Mouse (Mus musculus): ENCODE results near the gene Nectin2. TPM values are rescaled to one million over a fixed set of nuclear protein-coding genes. Genes with fewer than 3 reads are reported as not detected.
A peak's percentile ranks its signal among the peaks of the same experiment; 100 is the strongest.

The Nectin2 gene
- polyA plus RNA-seq, 1 experiment from 2014 or later, result 55.3 TPM

DNA sequence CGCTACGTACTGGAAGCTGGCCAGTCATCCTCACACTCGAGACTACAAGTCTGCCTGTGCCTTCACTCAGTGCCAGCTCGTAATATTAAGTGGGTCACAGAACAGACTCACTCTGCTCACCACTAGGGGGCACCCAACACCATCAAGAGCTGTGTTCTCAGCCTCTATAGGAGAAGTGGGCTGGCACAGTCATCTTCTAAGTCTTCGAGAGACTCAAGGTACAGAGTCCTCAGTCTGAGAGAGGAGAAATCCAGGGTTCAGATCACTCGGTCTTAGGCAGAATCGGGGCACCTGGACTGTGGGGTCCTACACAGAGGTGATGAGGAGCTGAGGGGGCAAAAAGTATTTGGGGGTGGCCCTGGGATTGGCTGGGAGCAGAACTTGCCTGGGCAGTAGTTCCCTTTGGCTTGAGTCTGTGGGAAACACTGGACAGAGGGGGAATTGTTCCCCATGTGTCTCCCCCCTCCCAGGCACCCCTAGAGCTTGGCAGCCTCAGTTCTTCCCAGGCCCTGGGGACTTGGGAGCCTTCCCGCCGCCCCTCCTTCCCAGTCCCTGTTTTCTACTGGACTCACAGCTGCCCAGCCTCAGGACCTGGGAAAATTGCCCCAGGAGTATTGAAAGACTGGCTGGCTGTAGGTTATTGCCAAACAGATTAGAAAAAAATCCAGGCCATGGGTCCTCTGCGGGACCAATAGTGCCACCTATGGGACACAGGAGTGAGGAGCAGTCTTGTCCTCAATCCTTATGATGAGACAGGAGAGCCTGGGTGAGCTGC is 81.1 kb downstream of the Nectin2 start:
- Histone ChIP-seq H3K4me3 (ENCODE audit: low read depth, low read length) (no peak overlapping the region), H3K27ac (ENCODE audit: low read length) (peak overlapping the region; percentile 74), H3K36me3 (ENCODE audit: control insufficient read depth, insufficient read depth, low read length) (no peaks in the 10 kb centered on the region), H3K27me3 (ENCODE audit: control insufficient read depth, insufficient read depth, low read depth, low read length) (no peaks in the 10 kb centered on the region), H3K4me1 (ENCODE audit: control insufficient read depth, insufficient read depth, low read length) (peaks cover 9% of the 10 kb centered on the region), H3K4me2 (ENCODE audit: low read length) (0 out of 2 replicates have a peak overlapping the region, but pooled peaks have one; percentile 4), H3K9me3 (replicated peaks; ENCODE audit: control insufficient read depth, low read length, poor library complexity, severe bottlenecking) (no peaks in the 10 kb centered on the region), H3K9ac (ENCODE audit: low read depth, low read length) (no peak overlapping the region)
- WGBS, result 11% methylated on average over 10 of the region's 10 CpGs
- peak; percentile 69 for ATAC-seq

DNA sequence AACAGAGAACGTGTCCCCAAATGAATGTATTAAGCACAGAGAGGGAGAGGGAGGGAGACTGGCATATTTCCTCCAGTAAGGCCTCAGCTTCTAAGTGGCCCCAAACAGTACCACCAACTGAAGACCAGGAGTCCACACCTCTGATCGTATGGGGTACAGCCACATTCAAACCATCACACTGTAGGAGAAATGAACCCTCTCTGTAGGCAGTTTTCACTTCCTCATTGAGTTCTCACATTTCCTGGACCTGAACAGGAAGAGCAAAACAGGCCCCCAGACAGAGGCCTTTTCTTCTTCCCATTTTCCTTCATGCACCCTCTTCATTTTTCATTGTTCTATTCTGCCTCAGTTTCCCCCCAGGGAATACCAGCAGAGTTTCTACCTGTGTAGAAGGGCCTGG is 82.8 kb downstream of the Nectin2 start:
- Histone ChIP-seq H3K27me3 (ENCODE audit: control insufficient read depth, insufficient read depth, low read depth, low read length) (no peaks in the 10 kb centered on the region), H3K27ac (ENCODE audit: low read length) (no peak overlapping the region), H3K4me2 (ENCODE audit: low read length) (no peak overlapping the region), H3K9ac (ENCODE audit: low read depth, low read length) (no peak overlapping the region), H3K4me1 (ENCODE audit: control insufficient read depth, insufficient read depth, low read length) (peaks cover 25% of the 10 kb centered on the region), H3K36me3 (ENCODE audit: control insufficient read depth, insufficient read depth, low read length) (no peaks in the 10 kb centered on the region), H3K4me3 (ENCODE audit: low read depth, low read length) (no peak overlapping the region), H3K9me3 (replicated peaks; ENCODE audit: control insufficient read depth, low read length, poor library complexity, severe bottlenecking) (no peaks in the 10 kb centered on the region)
- ATAC-seq, result no peak
- 64% methylated on average over 2 of the region's 2 CpGs for WGBS

DNA sequence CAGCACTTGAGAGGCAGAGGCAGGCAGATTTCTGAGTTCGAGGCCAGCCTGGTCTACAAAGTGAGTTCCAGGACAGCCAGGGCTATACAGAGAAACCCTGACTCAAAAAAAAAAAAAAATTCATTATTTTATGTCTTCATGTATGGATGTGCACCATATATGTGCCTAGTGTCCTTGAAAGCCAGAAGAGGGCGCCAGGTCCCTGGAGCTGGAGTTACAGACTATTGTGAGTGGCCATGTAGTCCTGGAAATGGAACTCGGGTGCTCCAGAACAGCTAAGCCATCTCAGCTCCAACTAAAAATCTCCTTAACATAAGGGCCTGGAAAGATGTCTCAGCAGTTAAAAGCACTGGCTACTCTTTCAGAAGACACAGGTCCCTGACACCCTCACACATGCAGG is 83.5 kb downstream of the Nectin2 start:
- 66% methylated on average over 3 of the region's 3 CpGs for WGBS
- ATAC-seq, result no peak
- Histone ChIP-seq H3K4me3 (ENCODE audit: low read depth, low read length) (no peak overlapping the region), H3K9me3 (replicated peaks; ENCODE audit: control insufficient read depth, low read length, poor library complexity, severe bottlenecking) (no peaks in the 10 kb centered on the region), H3K27ac (ENCODE audit: low read length) (no peak overlapping the region), H3K27me3 (ENCODE audit: control insufficient read depth, insufficient read depth, low read depth, low read length) (no peaks in the 10 kb centered on the region), H3K4me1 (ENCODE audit: control insufficient read depth, insufficient read depth, low read length) (peaks cover 31% of the 10 kb centered on the region), H3K36me3 (ENCODE audit: control insufficient read depth, insufficient read depth, low read length) (no peaks in the 10 kb centered on the region), H3K9ac (ENCODE audit: low read depth, low read length) (no peak overlapping the region), H3K4me2 (ENCODE audit: low read length) (no peak overlapping the region)

Other genes starting within 250 kb of the Nectin2 start
- gene Bloc1s3, start 242.1 kb downstream of the Nectin2 start, polyA plus RNA-seq (2015; fragmentation: Nextera tagmentation; extraction: Ambion mirVana), result 3.9 and 4.2 TPM in 2 replicates
- gene Trappc6a, start 242.1 kb downstream of the Nectin2 start, polyA plus RNA-seq (2015; fragmentation: Nextera tagmentation; extraction: Ambion mirVana), result 30.5 and 31.9 TPM in 2 replicates
- 0.88 and 0.92 TPM in 2 replicates for gene Nkpd1, start 232.6 kb downstream of the Nectin2 start, polyA plus RNA-seq (2015; fragmentation: Nextera tagmentation; extraction: Ambion mirVana)
- 34.7 and 37.8 TPM in 2 replicates for gene Ppp1r37, start 187.4 kb downstream of the Nectin2 start, polyA plus RNA-seq (2015; fragmentation: Nextera tagmentation; extraction: Ambion mirVana)
- gene Zfp296, start 173.2 kb downstream of the Nectin2 start, polyA plus RNA-seq (2015; fragmentation: Nextera tagmentation; extraction: Ambion mirVana), result 0.11 and 0.14 TPM in 2 replicates
- 143 and 145 TPM in 2 replicates for gene Gemin7, start 172.9 kb downstream of the Nectin2 start, polyA plus RNA-seq (2015; fragmentation: Nextera tagmentation; extraction: Ambion mirVana)
- gene Clasrp, start 146.0 kb downstream of the Nectin2 start, polyA plus RNA-seq (2015; fragmentation: Nextera tagmentation; extraction: Ambion mirVana), result 58.6 TPM in 2 replicates
- gene Relb, start 121.0 kb downstream of the Nectin2 start, polyA plus RNA-seq (2015; fragmentation: Nextera tagmentation; extraction: Ambion mirVana), result 6.1 and 6.5 TPM in 2 replicates
- gene Clptm1, start 85.5 kb downstream of the Nectin2 start, polyA plus RNA-seq (2015; fragmentation: Nextera tagmentation; extraction: Ambion mirVana), result 120 and 122 TPM in 2 replicates
- gene Apoc2, start 72.5 kb downstream of the Nectin2 start, polyA plus RNA-seq (2015; fragmentation: Nextera tagmentation; extraction: Ambion mirVana), result not detected in 2 replicates
- not detected in 2 replicates for gene Gm44805, start 69.1 kb downstream of the Nectin2 start, polyA plus RNA-seq (2015; fragmentation: Nextera tagmentation; extraction: Ambion mirVana)
- gene Apoc4, start 69.0 kb downstream of the Nectin2 start, polyA plus RNA-seq (2015; fragmentation: Nextera tagmentation; extraction: Ambion mirVana), result not detected in 2 replicates
- 0.96 and 1.0 TPM in 2 replicates for gene Apoc1, start 57.8 kb downstream of the Nectin2 start, polyA plus RNA-seq (2015; fragmentation: Nextera tagmentation; extraction: Ambion mirVana)
- 350 and 686 TPM in 2 replicates for gene Apoe, start 51.3 kb downstream of the Nectin2 start, polyA plus RNA-seq (2015; fragmentation: Nextera tagmentation; extraction: Ambion mirVana)
- gene Tomm40, start 35.0 kb downstream of the Nectin2 start, polyA plus RNA-seq (2015; fragmentation: Nextera tagmentation; extraction: Ambion mirVana), result 113 and 118 TPM in 2 replicates
- 10.5 and 14.0 TPM in 2 replicates for gene Bcam, start 20.5 kb upstream of the Nectin2 start, polyA plus RNA-seq (2015; fragmentation: Nextera tagmentation; extraction: Ambion mirVana)
- gene Cblc, start 46.3 kb upstream of the Nectin2 start, polyA plus RNA-seq (2015; fragmentation: Nextera tagmentation; extraction: Ambion mirVana), result 0.44 and 0.49 TPM in 2 replicates
- gene Bcl3, start 72.3 kb upstream of the Nectin2 start, polyA plus RNA-seq (2015; fragmentation: Nextera tagmentation; extraction: Ambion mirVana), result 0.65 and 1.0 TPM in 2 replicates
- 21.3 and 23.9 TPM in 2 replicates for gene Gm19345, start 101.5 kb upstream of the Nectin2 start, polyA plus RNA-seq (2015; fragmentation: Nextera tagmentation; extraction: Ambion mirVana)
- gene Ceacam16, start 110.8 kb upstream of the Nectin2 start, polyA plus RNA-seq (2015; fragmentation: Nextera tagmentation; extraction: Ambion mirVana), result 1.6 and 1.8 TPM in 2 replicates
- gene Ceacam19, start 137.5 kb upstream of the Nectin2 start, polyA plus RNA-seq (2015; fragmentation: Nextera tagmentation; extraction: Ambion mirVana), result not detected in 2 replicates
- 9.3 and 11.5 TPM in 2 replicates for gene Pvr, start 170.7 kb upstream of the Nectin2 start, polyA plus RNA-seq (2015; fragmentation: Nextera tagmentation; extraction: Ambion mirVana)
- not detected in 2 replicates for gene Igsf23, start 200.3 kb upstream of the Nectin2 start, polyA plus RNA-seq (2015; fragmentation: Nextera tagmentation; extraction: Ambion mirVana)
- not detected in 2 replicates for gene Ceacam20, start 214.9 kb upstream of the Nectin2 start, polyA plus RNA-seq (2015; fragmentation: Nextera tagmentation; extraction: Ambion mirVana)
- not detected in 2 replicates for gene Nlrp9b, start 241.0 kb upstream of the Nectin2 start, polyA plus RNA-seq (2015; fragmentation: Nextera tagmentation; extraction: Ambion mirVana)